Mouse (Mus musculus) adrenal gland, postnatal 10 days (tissue): ENCODE data around the gene Slc17a4. TPM values are rescaled to one million over a fixed set of nuclear protein-coding genes. Genes with fewer than 3 reads are reported as not detected.

Experiments used
- DNase-seq: peaks from one replicate; pipeline ENCODE4 v3.0.0; 2021; ENCODE audit warnings: mixed read lengths
- microRNA-seq: library from miRNA; unstranded; fragments of <30 nt; microRNA quantifications from one replicate; pipeline ENCODE4 v1.2.0, GENCODE M21; 2021
- total RNA-seq, 2 experiments: library from RNA; stranded (reverse); gene quantifications; 2 replicates each; pipeline ENCODE4 v1.2.3; 2021

Slc17a4 gene
- total RNA-seq, 2 experiments from 2014 or later, result 3.3 to 5.6 TPM

GRCm38 (mm10) chr13:23892592-23893268, 22.1 kb downstream of the Slc17a4 start:
- DNase-seq, result no peak

GRCm38 (mm10) chr13:23889011-23889605, 25.7 kb downstream of the Slc17a4 start:
- DNase-seq, result no peak

GRCm38 (mm10) chr13:23887026-23887725, 27.6 kb downstream of the Slc17a4 start:
- no peak for DNase-seq

GRCm38 (mm10) chr13:23885540-23885939, 29.3 kb downstream of the Slc17a4 start:
- DNase-seq, result peak; percentile 29

GRCm38 (mm10) chr13:23879636-23880035, 35.2 kb downstream of the Slc17a4 start:
- no peak for DNase-seq

GRCm38 (mm10) chr13:23879106-23879505, 35.7 kb downstream of the Slc17a4 start:
- DNase-seq, result no peak

- DNase-seq, result no peak
Observed at GRCm38 (mm10) chr13:23873141-23873540, 41.7 kb downstream of the Slc17a4 start.

GRCm38 (mm10) chr13:23869996-23870395, 44.8 kb downstream of the Slc17a4 start:
- no peak for DNase-seq

- DNase-seq, result no peak
Observed at GRCm38 (mm10) chr13:23868790-23869533, 45.8 kb downstream of the Slc17a4 start.

GRCm38 (mm10) chr13:23867405-23867804, 47.4 kb downstream of the Slc17a4 start, which contains the start of gene Slc17a1:
Slc17a1 (plus strand) TSS chr13:23867750.
- DNase-seq, result peak; percentile 3

GRCm38 (mm10) chr13:23867000-23867399, 47.8 kb downstream of the Slc17a4 start:
- no peak for DNase-seq

GRCm38 (mm10) chr13:23866086-23866710, 48.6 kb downstream of the Slc17a4 start:
- DNase-seq, result peak; percentile 10

GRCm38 (mm10) chr13:23864711-23865110, 50.1 kb downstream of the Slc17a4 start:
- DNase-seq, result peak; percentile 9

GRCm38 (mm10) chr13:23861815-23862214, 53.0 kb downstream of the Slc17a4 start:
- no peak for DNase-seq

GRCm38 (mm10) chr13:23856401-23856800, 58.4 kb downstream of the Slc17a4 start:
- DNase-seq, result no peak

GRCm38 (mm10) chr13:23849299-23849698, 65.5 kb downstream of the Slc17a4 start:
- DNase-seq, result no peak

Small RNA genes lying within 50 kb of the gene (microRNA-seq; reads per million reads assigned to microRNA genes)
- gene Gm44344, result not detected

Other genes starting within 250 kb of the Slc17a4 start
- gene Hist1h2ac, start 231.1 kb downstream of the Slc17a4 start, total RNA-seq, result 1 to 10 TPM; 8.3 to 9.7 TPM
- 10 to 100 TPM; 76.4 to 77.6 TPM for gene Hist1h2bc, start 230.8 kb downstream of the Slc17a4 start, total RNA-seq
- under 1 TPM; 0.69 to 0.88 TPM for gene Hist1h1t, start 219.2 kb downstream of the Slc17a4 start, total RNA-seq
- gene Hist1h4c, start 216.6 kb downstream of the Slc17a4 start, total RNA-seq, result 100 to 1,000 TPM; 175 to 199 TPM
- 10 to 100 TPM; 23.3 to 31.0 TPM for gene Hfe, start 204.2 kb downstream of the Slc17a4 start, total RNA-seq
- 100 to 1,000 TPM; 366 to 432 TPM for gene Hist1h1c, start 176.2 kb downstream of the Slc17a4 start, total RNA-seq
- gene Hist1h3c, start 169.4 kb downstream of the Slc17a4 start, total RNA-seq, result 100 to 1,000 TPM; 127 to 144 TPM
- 100 to 1,000 TPM; 173 to 206 TPM for gene Hist1h2bb, start 168.3 kb downstream of the Slc17a4 start, total RNA-seq
- 100 to 1,000 TPM; 281 to 334 TPM for gene Hist1h2ab, start 163.9 kb downstream of the Slc17a4 start, total RNA-seq
- gene Hist1h3b, start 162.7 kb downstream of the Slc17a4 start, total RNA-seq, result 100 to 1,000 TPM; 390 to 424 TPM
- 100 to 1,000 TPM; 282 to 291 TPM for gene Hist1h4b, start 158.0 kb downstream of the Slc17a4 start, total RNA-seq
- 100 to 1,000 TPM; 238 to 251 TPM for gene Hist1h4a, start 153.8 kb downstream of the Slc17a4 start, total RNA-seq
- 100 to 1,000 TPM; 258 to 301 TPM for gene Hist1h3a, start 152.6 kb downstream of the Slc17a4 start, total RNA-seq
- gene Hist1h1a, start 151.3 kb downstream of the Slc17a4 start, total RNA-seq, result 100 to 1,000 TPM; 231 to 274 TPM
- gene Trim38, start 145.1 kb downstream of the Slc17a4 start, total RNA-seq, result not detected
- 10 to 100 TPM; 16.2 to 33.8 TPM for gene Slc17a2, start 108.0 kb downstream of the Slc17a4 start, total RNA-seq
- gene Slc17a3, start 75.6 kb downstream of the Slc17a4 start, total RNA-seq, result 1 to 10 TPM; 3.5 to 5.0 TPM
- 1 to 10 TPM in 1 of 2 experiments, under 1 TPM in 1; 0.67 to 1.5 TPM for gene Slc17a1, start 47.3 kb downstream of the Slc17a4 start, total RNA-seq
- gene Hist1h2ba, start 19.1 kb upstream of the Slc17a4 start, total RNA-seq, result not detected
- not detected for gene Hist1h2aa, start 19.5 kb upstream of the Slc17a4 start, total RNA-seq
- 1 to 10 TPM; 1.2 to 3.2 TPM for gene Scgn, start 76.2 kb upstream of the Slc17a4 start, total RNA-seq